Mouse (Mus musculus) small intestine, adult 2 months (tissue): Measurements from ENCODE around the gene Gal3st1.

Experiments
- CTCF ChIP-seq: fragments of 200-500 bp; IDR thresholded peaks from 2 replicates; pipeline ENCODE4 v1.5.1; 2012; ENCODE audit warnings: low read depth, mild to moderate bottlenecking, control low read depth, inconsistent platforms, low read length, moderate library complexity, mixed read lengths; ENCODE audit not compliant: insufficient replicate concordance, insufficient read length; ENCODE audit errors: extremely low read depth
- POLR2A ChIP-seq: fragments of 200-500 bp; IDR thresholded peaks from 2 replicates; pipeline ENCODE4 v1.6.1; 2012; ENCODE audit warnings: low read depth, mild to moderate bottlenecking, control low read depth, inconsistent platforms, low read length, moderate library complexity

GRCm38 (mm10) chr11:4029343-4029742 lies 45.9 kb downstream of the Gal3st1 start:
- TF ChIP-seq CTCF: no peak
- TF ChIP-seq POLR2A: no peak
